Mouse (Mus musculus): ENCODE data around the gene Lmod3. TPM values are rescaled to one million over a fixed set of nuclear protein-coding genes. Genes with fewer than 3 reads are reported as not detected.

Gene Lmod3
- polyA plus RNA-seq, 3 experiments from 2014 or later, result 0.15 to 0.16 TPM; not detected in 1

Other genes starting within 250 kb of the Lmod3 start
- not detected for gene Fam19a4, start 192.3 kb downstream of the Lmod3 start, polyA plus RNA-seq (2017; shearing (Covaris generic))
- 10 to 100 TPM in 1 of 3 experiments, 1 to 10 TPM in 2; 5.9 to 12.2 (median 6.9) TPM for gene Eogt, start 103.6 kb downstream of the Lmod3 start, polyA plus RNA-seq (2017; shearing (Covaris generic))
- gene Tmf1, start 73.6 kb downstream of the Lmod3 start, polyA plus RNA-seq (2017; shearing (Covaris generic)), result 10 to 100 TPM; 44.3 to 55.2 (median 54.8) TPM
- gene Uba3, start 47.1 kb downstream of the Lmod3 start, polyA plus RNA-seq (2017; shearing (Covaris generic)), result 10 to 100 TPM; 31.7 to 53.1 (median 36.0) TPM
- gene Arl6ip5, start 42.1 kb downstream of the Lmod3 start, polyA plus RNA-seq (2017; shearing (Covaris generic)), result 100 to 1,000 TPM; 199 to 332 (median 237) TPM

Data from inflammation-experienced regulatory T-cells, adult 6 months (primary cell).